Mouse (Mus musculus): ENCODE data around the gene Olfr70. TPM values are rescaled to one million over a fixed set of nuclear protein-coding genes. Genes with fewer than 3 reads are reported as not detected.

The Olfr70 gene
- total RNA-seq, 2 experiments from 2014 or later, result not detected

- peak; percentile 94 to 97 for DNase-seq (ENCODE audit: low spot score in 2 of 2)
Measured at GRCm38 (mm10) chr4:43656339-43657109, 44.1 kb downstream of the Olfr70 start, which contains the start of gene Hint2. TSS of gene Hint2 (minus strand) at chr4:43656466.

- DNase-seq (ENCODE audit: low spot score in 2 of 2), result peak in 1 of 2 experiments; percentile 31
Measured at GRCm38 (mm10) chr4:43655656-43656338, 44.8 kb downstream of the Olfr70 start.

- DNase-seq (ENCODE audit: low spot score in 2 of 2), result peak in 1 of 2 experiments; percentile 43
Measured at GRCm38 (mm10) chr4:43653161-43654015, 47.2 kb downstream of the Olfr70 start, which contains the start of gene Spag8. TSS of gene Spag8 (minus strand) at chr4:43653594.

GRCm38 (mm10) chr4:43652726-43653125 lies 47.9 kb downstream of the Olfr70 start:
- DNase-seq (ENCODE audit: low spot score in 2 of 2), result no peak

- no peak for DNase-seq (ENCODE audit: low spot score in 2 of 2)
Measured at GRCm38 (mm10) chr4:43649783-43650182, 50.8 kb downstream of the Olfr70 start.

Other genes starting within 250 kb of the Olfr70 start
- not detected for gene Cd72, start 246.2 kb downstream of the Olfr70 start, total RNA-seq (2021)
- not detected for gene Sit1, start 217.1 kb downstream of the Olfr70 start, total RNA-seq (2021)
- 10 to 100 TPM; 27.7 to 29.3 TPM for gene Ccdc107, start 207.9 kb downstream of the Olfr70 start, total RNA-seq (2021)
- not detected for gene Arhgef39, start 201.1 kb downstream of the Olfr70 start, total RNA-seq (2021)
- not detected for gene Car9, start 193.8 kb downstream of the Olfr70 start, total RNA-seq (2021)
- gene Tpm2, start 177.0 kb downstream of the Olfr70 start, total RNA-seq (2021), result 1 to 10 TPM; 4.2 to 4.8 TPM
- gene Creb3, start 138.5 kb downstream of the Olfr70 start, total RNA-seq (2021), result 10 to 100 TPM; 67.4 to 74.5 TPM
- gene Tln1, start 138.1 kb downstream of the Olfr70 start, total RNA-seq (2021), result 10 to 100 TPM; 35.8 to 42.1 TPM
- gene Rgp1, start 122.1 kb downstream of the Olfr70 start, total RNA-seq (2021), result 10 to 100 TPM; 43.6 to 48.0 TPM
- 10 to 100 TPM; 58.8 to 65.2 TPM for gene Gba2, start 121.9 kb downstream of the Olfr70 start, total RNA-seq (2021)
- gene Msmp, start 116.3 kb downstream of the Olfr70 start, total RNA-seq (2021), result not detected
- 10 to 100 TPM; 47.2 to 52.7 TPM for gene Npr2, start 68.9 kb downstream of the Olfr70 start, total RNA-seq (2021)
- 1 to 10 TPM; 1.4 to 2.3 TPM for gene Spag8, start 47.2 kb downstream of the Olfr70 start, total RNA-seq (2021)
- gene Hint2, start 44.3 kb downstream of the Olfr70 start, total RNA-seq (2021), result 10 to 100 TPM; 31.3 to 36.7 TPM
- 10 to 100 TPM; 68.2 to 72.1 TPM for gene Tmem8b, start 31.8 kb downstream of the Olfr70 start, total RNA-seq (2021)
- gene Fam221b, start 31.7 kb downstream of the Olfr70 start, total RNA-seq (2021), result 1 to 10 TPM; 1.5 to 1.8 TPM
- not detected for gene Olfr71, start 9.4 kb upstream of the Olfr70 start, total RNA-seq (2021)
- 1 to 10 TPM in 1 of 2 experiments, under 1 TPM in 1; 0.79 to 1.6 TPM for gene Hrct1, start 26.4 kb upstream of the Olfr70 start, total RNA-seq (2021)
- gene Spaar, start 29.2 kb upstream of the Olfr70 start, total RNA-seq (2021), result 1 to 10 TPM in 1 of 2 experiments, under 1 TPM in 1; 0.58 to 1.3 TPM
- gene Olfr159, start 70.2 kb upstream of the Olfr70 start, total RNA-seq (2021), result not detected
- gene Olfr156, start 123.1 kb upstream of the Olfr70 start, total RNA-seq (2021), result not detected
- gene Olfr157, start 139.4 kb upstream of the Olfr70 start, total RNA-seq (2021), result not detected
- gene Olfr155, start 150.8 kb upstream of the Olfr70 start, total RNA-seq (2021), result not detected
- 1 to 10 TPM; 6.0 to 6.2 TPM for gene Reck, start 174.7 kb upstream of the Olfr70 start, total RNA-seq (2021)